Mouse (Mus musculus): Measurements from ENCODE around the gene Crim1.

Crim1 gene

DNA sequence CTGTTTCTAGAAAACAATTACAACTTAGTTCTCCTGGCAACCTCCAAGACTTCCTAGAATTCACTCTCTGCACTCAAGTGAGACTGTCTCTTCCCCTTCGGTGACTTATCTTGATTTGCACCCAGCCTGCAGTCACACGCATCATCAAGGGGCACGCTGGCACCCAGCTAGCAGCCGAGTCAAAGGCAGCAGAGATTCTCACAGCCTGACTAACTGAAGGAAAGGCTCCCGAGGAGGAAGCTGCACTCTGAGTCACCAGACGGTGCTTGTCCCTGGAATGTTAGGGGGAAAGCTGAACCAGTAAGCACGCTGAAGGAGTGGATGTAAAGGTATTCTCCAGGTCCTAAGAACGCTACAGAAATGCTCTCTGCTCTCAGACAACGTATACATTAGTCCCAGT is 187.6 kb downstream of the Crim1 start:
- DNase-seq = no peak

DNA sequence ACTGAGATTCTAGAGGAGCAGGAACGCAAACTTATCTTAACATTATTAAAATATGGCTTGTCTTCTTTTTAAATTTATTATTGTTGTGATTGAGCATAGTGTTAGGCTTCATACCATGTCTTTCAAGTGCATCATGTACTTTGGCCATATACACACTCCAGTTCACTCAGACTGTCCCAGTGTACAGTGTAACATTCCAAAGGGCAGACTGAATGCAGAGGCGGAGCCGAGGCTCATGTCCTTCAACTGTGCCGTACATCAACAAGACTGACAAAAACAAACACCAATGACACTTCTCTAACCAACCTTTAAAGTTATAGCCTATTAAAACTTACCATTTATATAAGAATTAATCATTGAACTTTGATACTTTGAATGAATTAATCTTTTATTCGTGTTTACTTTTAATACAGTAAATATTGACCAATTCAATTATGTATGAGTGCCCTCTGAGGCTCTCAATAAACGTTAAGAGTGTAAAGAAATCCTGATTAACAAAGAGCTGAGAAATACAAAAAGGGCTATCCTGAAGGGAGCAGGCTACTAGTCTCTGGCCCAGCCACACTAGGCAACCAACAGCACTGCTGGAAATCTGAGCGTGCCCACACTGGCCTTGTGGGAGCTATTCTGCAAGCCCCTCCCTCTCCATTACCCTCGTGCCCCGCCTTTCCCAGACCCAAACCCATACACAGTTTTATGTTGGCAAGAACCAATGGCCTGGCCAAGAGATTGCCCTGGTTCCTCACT is 188.2 kb downstream of the Crim1 start:
- DNase-seq = no peak

DNA sequence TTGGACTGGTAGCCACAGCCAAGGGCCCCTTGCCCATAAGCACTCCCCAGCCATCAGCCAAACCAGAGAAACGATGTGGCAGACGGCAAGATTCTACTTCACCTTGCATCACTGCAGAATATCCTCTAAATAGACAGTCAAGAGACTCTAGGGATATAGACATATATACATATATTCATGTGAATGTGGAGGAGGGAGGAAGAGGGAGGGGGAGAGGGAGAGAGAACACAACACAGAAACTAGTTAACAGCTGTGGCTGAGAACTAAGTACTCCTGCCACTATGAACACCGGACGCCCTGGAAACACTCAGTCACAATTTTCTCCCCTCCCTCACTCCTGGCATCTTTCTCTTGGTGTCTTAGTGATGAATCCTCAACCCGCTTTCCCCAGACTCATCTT is 189.5 kb downstream of the Crim1 start:
- no peak for DNase-seq

- DNase-seq = no peak
Observed at GRCm38 (mm10) chr17:78392401-78393087, 192.5 kb downstream of the Crim1 start.

- DNase-seq = peak; percentile 24
Observed at GRCm38 (mm10) chr17:78400130-78400840, 200.2 kb downstream of the Crim1 start.

DNA sequence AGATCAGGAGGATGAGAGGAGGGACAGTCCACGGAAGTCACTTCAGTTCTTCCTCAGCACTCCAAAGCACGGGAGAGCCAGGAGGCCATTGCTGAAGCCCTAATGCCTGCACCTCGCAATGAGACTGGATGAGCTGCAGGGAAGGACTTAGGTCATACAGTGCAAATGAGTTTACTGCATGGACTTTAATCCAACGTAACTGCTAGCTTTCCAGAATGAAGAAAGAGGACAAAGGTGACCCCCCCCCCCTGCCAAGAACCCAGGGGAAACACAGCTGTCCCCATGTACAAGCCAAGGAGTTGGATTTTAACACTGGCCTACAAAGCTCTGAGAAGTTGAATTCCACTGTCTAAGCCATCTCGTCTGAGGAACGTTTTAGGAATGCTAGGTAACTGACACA is 201.3 kb downstream of the Crim1 start:
- no peak for DNase-seq

- no peak for DNase-seq
Observed at GRCm38 (mm10) chr17:78401713-78402112, 201.7 kb downstream of the Crim1 start.

GRCm38 (mm10) chr17:78402174-78402573 is 202.1 kb downstream of the Crim1 start:
- DNase-seq = no peak

DNA sequence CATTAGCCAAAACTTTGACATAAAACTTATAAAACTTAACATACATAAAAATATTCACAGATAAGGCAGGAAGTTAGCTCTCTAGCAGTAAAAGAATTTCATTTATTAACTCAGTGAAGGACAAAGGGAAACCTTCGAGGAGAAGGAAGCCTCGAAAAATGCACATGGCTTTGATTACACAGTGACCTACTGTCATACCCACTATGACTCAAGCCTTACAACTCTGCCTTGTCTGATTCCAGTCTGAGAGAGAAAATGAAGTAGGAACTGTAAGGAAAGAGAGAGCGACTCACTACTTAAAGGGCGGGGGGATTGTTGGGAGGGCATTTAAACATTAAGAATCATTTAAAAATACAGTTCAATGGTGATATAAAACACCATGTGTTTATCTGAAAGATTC is 203.2 kb downstream of the Crim1 start:
- DNase-seq = no peak

GRCm38 (mm10) chr17:78403804-78404203 is 203.8 kb downstream of the Crim1 start:
- no peak for DNase-seq

DNA sequence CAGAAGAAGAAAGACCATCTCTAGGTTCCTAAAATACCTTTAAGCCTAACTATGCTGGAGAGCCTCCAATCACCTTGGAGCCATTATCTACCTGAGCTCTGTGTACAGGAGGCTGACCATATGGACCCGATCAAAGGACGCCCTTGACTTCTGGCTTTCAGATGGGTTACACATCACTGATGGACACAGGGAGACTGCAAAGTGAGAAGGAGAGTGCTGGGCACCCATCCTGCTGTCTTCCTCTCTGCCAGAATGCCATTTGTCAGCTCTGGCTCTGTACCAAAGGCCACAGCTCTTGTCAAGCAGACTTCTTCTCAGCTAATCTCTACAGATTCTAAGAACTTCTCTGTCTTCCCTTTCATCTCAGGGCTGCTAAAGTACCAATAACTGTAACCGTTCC is 205.3 kb downstream of the Crim1 start:
- DNase-seq = no peak

- no peak for DNase-seq
Observed at GRCm38 (mm10) chr17:78406854-78407253, 206.8 kb downstream of the Crim1 start.

DNA sequence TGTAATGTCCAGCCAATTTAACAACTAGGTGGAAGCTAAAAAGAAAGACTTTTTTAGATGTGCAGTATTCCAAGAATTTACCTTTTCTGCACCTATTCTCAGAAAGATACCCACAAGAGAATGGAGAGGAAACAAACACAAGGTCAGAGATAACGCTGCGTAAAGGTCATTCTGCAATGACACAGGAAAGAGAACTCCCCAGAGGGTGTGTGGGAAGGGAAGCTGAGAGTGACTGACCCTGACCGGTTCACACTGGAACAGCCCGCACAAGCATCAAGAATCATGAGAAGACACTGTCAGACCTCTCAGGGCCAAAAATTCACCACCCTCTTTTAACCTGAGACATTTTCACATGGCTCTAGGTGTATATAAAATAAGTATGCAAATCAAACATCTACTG is 207.5 kb downstream of the Crim1 start:
- DNase-seq = no peak

DNA sequence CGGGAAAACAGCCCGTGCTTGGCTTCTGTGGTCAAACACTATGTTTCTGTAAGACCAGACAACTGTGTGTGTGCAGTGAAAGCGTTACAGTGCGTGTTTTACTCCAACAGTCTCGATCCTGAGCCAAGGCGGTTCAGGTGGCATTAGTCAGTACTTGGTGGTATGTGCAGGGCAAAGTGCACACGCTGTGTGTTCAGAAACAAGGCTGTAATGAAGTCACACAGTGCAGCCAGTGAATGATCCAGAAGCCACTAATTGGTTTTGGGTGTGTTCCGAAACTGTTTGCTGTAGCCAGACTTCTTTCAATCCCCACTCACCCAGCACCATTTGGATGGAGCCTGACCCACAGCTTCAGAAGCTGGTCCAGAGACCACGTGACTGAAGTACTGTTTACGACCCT is 208.3 kb downstream of the Crim1 start:
- DNase-seq = no peak

DNA sequence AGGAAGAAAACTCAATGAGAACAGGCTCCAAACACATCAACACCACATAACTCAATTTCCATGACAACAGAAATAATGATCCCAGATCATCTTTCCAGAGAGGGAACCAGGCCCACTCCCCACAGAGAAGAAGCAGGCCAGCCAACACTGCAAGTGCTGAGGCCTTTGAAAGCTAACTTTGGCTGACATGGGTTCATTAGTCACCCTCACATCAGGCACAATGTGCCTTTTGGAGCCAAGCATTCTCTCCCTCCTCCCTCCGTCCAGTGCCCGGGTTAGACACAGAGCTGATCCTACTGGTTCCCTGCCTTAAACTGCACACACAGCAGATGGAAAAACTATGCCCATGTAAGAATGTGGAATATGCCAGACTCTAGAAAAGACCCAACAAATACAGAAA is 209.9 kb downstream of the Crim1 start:
- DNase-seq = no peak

DNA sequence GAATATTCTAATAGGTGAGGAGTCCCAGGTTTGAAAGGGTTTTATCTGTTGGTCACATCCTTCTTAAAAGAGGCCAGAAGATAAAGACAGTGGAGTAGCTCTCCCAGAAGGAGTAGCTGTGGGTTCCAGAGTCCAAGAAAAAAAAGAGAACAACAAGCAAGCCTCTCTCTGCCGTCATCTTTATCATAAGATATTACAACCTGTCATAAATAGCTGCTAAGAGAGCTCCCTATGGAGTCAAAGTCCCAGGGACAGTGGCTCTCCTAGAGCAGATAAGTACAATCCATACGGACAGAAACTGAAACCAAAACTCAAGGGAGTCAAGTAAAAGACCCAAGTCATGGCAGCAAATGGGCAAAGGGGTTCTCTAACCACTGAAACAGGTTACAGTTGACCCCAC is 215.2 kb downstream of the Crim1 start:
- DNase-seq = no peak

- DNase-seq = peak; percentile 91
Observed at GRCm38 (mm10) chr17:78417381-78418281, 217.6 kb downstream of the Crim1 start, which contains the start of gene Fez2. Gene Fez2, minus strand, starts transcription at chr17:78418152.

DNA sequence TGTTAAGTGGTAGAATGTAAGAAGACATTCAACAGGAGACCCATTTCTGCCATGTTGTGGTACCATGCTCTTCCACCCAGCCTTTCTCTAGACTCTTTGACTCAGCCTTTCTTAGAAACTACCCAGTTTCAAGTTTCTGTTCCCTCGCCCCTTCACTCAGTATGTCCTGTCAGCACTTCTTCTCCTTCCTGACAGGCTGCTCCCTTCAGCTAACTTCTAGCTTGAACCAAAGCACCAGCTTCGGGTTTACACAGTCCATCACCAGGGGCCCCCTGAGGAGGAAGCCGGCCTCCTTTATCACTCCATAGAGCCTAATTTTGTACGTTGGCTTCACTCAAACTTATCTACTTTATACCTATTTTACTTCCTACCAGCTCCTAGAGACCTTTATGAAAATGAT is 219.2 kb downstream of the Crim1 start:
- peak; percentile 24 for DNase-seq

DNA sequence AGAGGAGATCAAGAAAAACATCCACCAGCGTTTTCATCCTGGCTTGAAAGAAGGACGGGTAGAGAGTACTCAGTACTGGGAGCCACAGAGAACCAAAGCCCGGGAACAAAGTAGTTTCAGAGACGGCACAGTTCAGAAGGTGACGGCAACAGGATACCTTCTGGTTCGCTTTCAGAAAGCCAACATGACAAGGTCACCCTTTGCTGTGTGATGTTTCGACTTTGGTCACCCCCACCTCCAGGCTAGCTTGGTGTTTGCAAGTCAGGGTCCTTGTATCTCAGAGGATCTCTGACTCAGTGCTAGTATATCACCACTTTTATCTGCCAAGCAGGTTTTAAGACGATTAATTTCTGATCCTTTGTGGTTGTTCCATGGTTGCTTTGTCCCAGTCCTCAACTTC is 225.0 kb downstream of the Crim1 start:
- DNase-seq = no peak

Data from layer of hippocampus, adult 9-11 months (tissue).